Mouse (Mus musculus) neural tube, embryonic 11.5 days (tissue): ENCODE results near the gene Rreb1. TPM values are rescaled to one million over a fixed set of nuclear protein-coding genes. Genes with fewer than 3 reads are reported as not detected.
A peak's percentile ranks its signal among the peaks of the same experiment; 100 is the strongest.
"Not testable (repeated sequence)": the region's sequence is repeated elsewhere in the genome, so short reads cannot be mapped to it uniquely, and the experiment has no call there.

Source experiments
- ATAC-seq: fragments of 200-750 bp; cut with Nextera tagmentation; 2 replicates; pipeline ENCODE4 v1.8.0; 2017; ENCODE audit warnings: moderate number of reproducible peaks, mild to moderate bottlenecking, moderate TSS enrichment, moderate library complexity; ENCODE audit not compliant: insufficient read depth, low FRiP score, low TSS enrichment
- DNase-seq: peaks from one replicate; pipeline ENCODE4 v3.0.0-alpha.2; 2015; ENCODE audit warnings: low spot score
- H3K27ac ChIP-seq: fragments of 300-500 bp; sonication (generic); 2 replicates; pipeline ENCODE4 v1.5.1; 2014; ENCODE audit warnings: low read depth, mild to moderate bottlenecking, low read length
- H3K27me3 ChIP-seq: fragments of 300-500 bp; sonication (generic); 2 replicates; pipeline ENCODE4 v1.6.1; 2014; ENCODE audit warnings: mild to moderate bottlenecking, low read length, mixed read lengths; ENCODE audit not compliant: control insufficient read depth, insufficient read depth
- H3K36me3 ChIP-seq: fragments of 300-500 bp; sonication (generic); 2 replicates; pipeline ENCODE4 v1.6.1; 2014; ENCODE audit warnings: mild to moderate bottlenecking, low read length, moderate library complexity, mixed read lengths; ENCODE audit not compliant: control insufficient read depth, insufficient read depth
- H3K4me1 ChIP-seq: fragments of 300-500 bp; sonication (generic); 2 replicates; pipeline ENCODE4 v1.6.1; 2014; ENCODE audit warnings: low read length, mixed read lengths; ENCODE audit not compliant: control insufficient read depth, insufficient read depth
- H3K4me2 ChIP-seq: fragments of 300-500 bp; sonication (generic); 2 replicates; pipeline ENCODE4 v1.6.1; 2014; ENCODE audit warnings: low read depth, mild to moderate bottlenecking, moderate library complexity
- H3K4me3 ChIP-seq: fragments of 300-500 bp; sonication (generic); 2 replicates; pipeline ENCODE4 v1.5.1; 2014; ENCODE audit warnings: low read depth, low read length
- H3K9ac ChIP-seq: fragments of 300-500 bp; sonication (generic); 2 replicates; pipeline ENCODE4 v1.6.1; 2014; ENCODE audit warnings: mild to moderate bottlenecking, low read length
- H3K9me3 ChIP-seq: fragments of 300-500 bp; sonication (generic); 2 replicates; pipeline ENCODE4 v1.6.1; 2016; ENCODE audit warnings: low read length; ENCODE audit not compliant: control insufficient read depth
- WGBS: fragments of 180-500 bp; shearing (Covaris S2); extraction: QIAGEN DNeasy Blood & Tissue Kit; methylation state at CpG from one replicate; pipeline ENCODE4 v1.1.7; 2014; 5-methylcytosine and 5-hydroxymethylcytosine counted together
- polyA plus RNA-seq: library from polyadenylated mRNA; unstranded; fragments of >200 nt; fragmentation: Nextera tagmentation; extraction: Ambion mirVana; gene quantifications from 2 replicates; pipeline ENCODE4 v1.2.1, GENCODE M21; 2014

Rreb1 gene
- polyA plus RNA-seq, 1 experiment from 2014 or later, result 5.9 TPM

- DNase-seq, result no peak
- ATAC-seq, result no peak
- peak overlapping the region; percentile 82 for H3K4me3 ChIP-seq
- peaks cover 8% of the 10 kb centered on the region; the same call in 1 of the 2 replicates for H3K27me3 ChIP-seq
- H3K9ac ChIP-seq, result peak overlapping the region; percentile 74
- no peaks in the 10 kb centered on the region for H3K36me3 ChIP-seq
- 6% methylated on average over 13 of the region's 13 CpGs for WGBS
- no peak overlapping the region for H3K27ac ChIP-seq
- H3K4me2 ChIP-seq, result peak overlapping the region; percentile 92
- H3K9me3 ChIP-seq, result no peaks in the 10 kb centered on the region
- H3K4me1 ChIP-seq, result peaks cover 9% of the 10 kb centered on the region
Observed at GRCm38 (mm10) chr13:37827996-37828579, 49.9 kb downstream of the Rreb1 start.

DNA sequence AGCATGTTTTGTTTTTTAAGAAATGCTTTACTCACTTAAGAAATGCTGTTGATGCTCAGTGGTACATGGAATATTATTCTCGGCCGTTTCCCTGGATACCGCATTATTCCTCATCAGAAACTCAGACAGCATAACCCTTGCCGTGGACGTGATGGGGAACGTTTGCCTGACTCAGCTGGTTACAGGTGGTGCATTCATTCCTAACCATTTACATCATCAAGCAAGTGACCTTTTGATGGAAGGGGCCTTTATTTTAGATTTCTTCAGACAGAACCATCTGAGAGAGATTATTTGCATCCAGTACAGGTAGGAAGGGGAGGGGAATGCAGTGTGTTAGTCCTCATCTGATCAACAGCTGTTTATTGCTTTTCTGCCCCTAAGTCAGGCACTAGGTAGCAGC is 50.7 kb downstream of the Rreb1 start:
- DNase-seq (no peak), ATAC-seq (no peak)
- peaks cover 8% of the 10 kb centered on the region; the same call in 1 of the 2 replicates for H3K27me3 ChIP-seq
- 21% methylated on average over 6 of the region's 6 CpGs for WGBS
- no peaks in the 10 kb centered on the region for H3K36me3 ChIP-seq
- peaks cover 9% of the 10 kb centered on the region for H3K4me1 ChIP-seq
- no peaks in the 10 kb centered on the region for H3K9me3 ChIP-seq
- no peak overlapping the region for H3K27ac ChIP-seq
- no peak overlapping the region for H3K9ac ChIP-seq
- no peak overlapping the region for H3K4me2 ChIP-seq
- H3K4me3 ChIP-seq, result no peak overlapping the region

GRCm38 (mm10) chr13:37830256-37830655 is 52.1 kb downstream of the Rreb1 start:
- WGBS, result 50% methylated on average over 2 of the region's 2 CpGs
- no peaks in the 10 kb centered on the region for H3K9me3 ChIP-seq
- H3K4me1 ChIP-seq, result peaks cover 9% of the 10 kb centered on the region
- no peak overlapping the region for H3K9ac ChIP-seq
- no peak overlapping the region for H3K4me3 ChIP-seq
- H3K4me2 ChIP-seq, result no peak overlapping the region
- H3K36me3 ChIP-seq, result no peaks in the 10 kb centered on the region
- DNase-seq, result no peak
- ATAC-seq, result no peak
- H3K27ac ChIP-seq, result no peak overlapping the region
- peaks cover 8% of the 10 kb centered on the region; the same call in 1 of the 2 replicates for H3K27me3 ChIP-seq

DNA sequence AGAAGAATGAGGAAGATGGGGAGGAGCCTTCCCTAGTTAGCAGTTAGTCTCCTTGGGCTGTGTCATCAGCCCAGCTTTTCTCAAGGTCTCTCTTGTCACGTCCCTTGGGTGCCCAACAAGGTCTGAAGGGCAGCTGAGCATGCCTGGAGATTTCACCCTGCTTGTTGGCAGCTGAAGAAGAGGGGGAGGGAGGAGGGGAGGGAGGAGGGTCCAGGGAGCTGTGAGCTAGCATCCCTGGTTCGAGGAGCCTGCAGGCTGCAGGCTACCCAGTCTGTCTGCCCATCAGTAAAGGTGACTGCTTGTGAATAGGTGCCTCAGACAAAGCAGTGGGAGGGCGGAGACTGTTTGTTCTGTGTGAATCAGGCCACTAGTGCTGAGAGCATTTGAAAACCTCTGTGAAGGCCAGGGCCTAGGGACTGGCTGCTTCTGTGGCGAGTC is 52.7 kb downstream of the Rreb1 start:
- Histone ChIP-seq H3K9me3 (no peaks in the 10 kb centered on the region), H3K27me3 (peaks cover 3% of the 10 kb centered on the region; the same call in 1 of the 2 replicates), H3K4me1 (peaks cover 9% of the 10 kb centered on the region), H3K27ac (no peak overlapping the region), H3K4me3 (no peak overlapping the region), H3K9ac (no peak overlapping the region), H3K36me3 (no peaks in the 10 kb centered on the region), H3K4me2 (no peak overlapping the region)
- ATAC-seq (no peak), DNase-seq (no peak)
- 28% methylated on average over 4 of the region's 4 CpGs for WGBS

DNA sequence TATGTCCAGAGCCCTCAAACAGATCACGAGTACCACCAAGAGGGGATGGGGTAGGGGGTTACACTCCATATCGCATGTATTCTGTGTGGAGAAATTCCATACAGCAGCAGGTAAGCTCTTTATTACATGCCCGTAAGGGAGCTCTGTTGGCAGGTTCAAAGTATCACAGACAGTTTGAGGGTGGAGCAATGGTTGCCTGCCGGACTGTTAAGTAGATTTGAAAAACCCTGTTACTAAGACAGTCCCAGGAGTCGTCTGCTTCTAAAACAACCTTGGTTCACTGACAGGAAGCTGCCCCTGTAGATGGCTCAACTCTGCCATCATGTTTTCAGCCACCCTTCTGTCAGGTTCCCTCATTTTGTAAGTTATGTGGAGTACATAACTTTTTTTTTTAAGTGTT is 54.3 kb downstream of the Rreb1 start:
- no peaks in the 10 kb centered on the region for H3K9me3 ChIP-seq
- no peak overlapping the region for H3K27ac ChIP-seq
- no peaks in the 10 kb centered on the region for H3K36me3 ChIP-seq
- ATAC-seq (no peak), DNase-seq (no peak)
- peaks cover 7% of the 10 kb centered on the region for H3K4me1 ChIP-seq
- H3K9ac ChIP-seq, result no peak overlapping the region
- 45% methylated on average over 5 of the region's 5 CpGs for WGBS
- H3K4me2 ChIP-seq, result no peak overlapping the region
- H3K27me3 ChIP-seq, result peaks cover 3% of the 10 kb centered on the region; the same call in 1 of the 2 replicates
- no peak overlapping the region for H3K4me3 ChIP-seq

GRCm38 (mm10) chr13:37833500-37833899 is 55.3 kb downstream of the Rreb1 start:
- DNase-seq (no peak), ATAC-seq (no peak)
- no peaks in the 10 kb centered on the region for H3K36me3 ChIP-seq
- H3K4me3 ChIP-seq, result no peak overlapping the region
- H3K4me2 ChIP-seq, result no peak overlapping the region
- no peak overlapping the region for H3K27ac ChIP-seq
- no peaks in the 10 kb centered on the region for H3K9me3 ChIP-seq
- no peak overlapping the region for H3K9ac ChIP-seq
- 80% methylated on average over 8 of the region's 8 CpGs for WGBS
- peaks cover 3% of the 10 kb centered on the region; the same call in 1 of the 2 replicates for H3K27me3 ChIP-seq
- peaks cover 6% of the 10 kb centered on the region; the same call in 1 of the 2 replicates for H3K4me1 ChIP-seq

DNA sequence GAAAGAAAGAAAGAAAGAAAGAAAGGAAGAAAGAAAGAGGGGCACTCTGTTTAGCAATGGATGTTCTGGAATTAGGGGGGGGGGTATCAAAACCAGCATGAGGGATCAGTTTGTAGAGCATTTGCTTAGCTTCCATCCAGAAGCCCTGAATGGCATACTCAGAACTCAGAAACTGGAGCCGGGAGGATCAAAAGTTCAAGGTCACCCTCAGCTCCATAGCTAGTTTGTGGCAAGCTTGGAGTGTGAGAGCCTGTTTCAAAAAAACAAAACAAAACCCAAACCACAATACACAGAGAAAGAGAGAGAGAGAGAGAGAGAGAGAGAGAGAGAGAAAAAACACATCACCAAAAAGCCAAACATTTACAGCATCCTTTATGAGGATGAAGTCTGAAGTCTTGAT is 57.1 kb downstream of the Rreb1 start:
- H3K27ac ChIP-seq, result no peak overlapping the region
- no peaks in the 10 kb centered on the region for H3K9me3 ChIP-seq
- no peaks in the 10 kb centered on the region for H3K36me3 ChIP-seq
- 88% methylated on average over 1 of the region's 1 CpGs for WGBS
- DNase-seq (no peak), ATAC-seq (no peak)
- H3K4me2 ChIP-seq, result no peak overlapping the region
- no peaks in the 10 kb centered on the region for H3K27me3 ChIP-seq
- H3K9ac ChIP-seq, result no peak overlapping the region
- H3K4me1 ChIP-seq, result peaks cover 6% of the 10 kb centered on the region; the same call in 1 of the 2 replicates
- no peak overlapping the region for H3K4me3 ChIP-seq

- WGBS, result 93% methylated on average over 9 of the region's 9 CpGs
- not testable (repeated sequence) for H3K27ac ChIP-seq, ATAC-seq, DNase-seq, H3K4me2 ChIP-seq, H3K4me1 ChIP-seq, H3K9me3 ChIP-seq, H3K4me3 ChIP-seq, H3K9ac ChIP-seq, H3K36me3 ChIP-seq, H3K27me3 ChIP-seq
Observed at GRCm38 (mm10) chr13:37835811-37836210, 57.6 kb downstream of the Rreb1 start.

DNA sequence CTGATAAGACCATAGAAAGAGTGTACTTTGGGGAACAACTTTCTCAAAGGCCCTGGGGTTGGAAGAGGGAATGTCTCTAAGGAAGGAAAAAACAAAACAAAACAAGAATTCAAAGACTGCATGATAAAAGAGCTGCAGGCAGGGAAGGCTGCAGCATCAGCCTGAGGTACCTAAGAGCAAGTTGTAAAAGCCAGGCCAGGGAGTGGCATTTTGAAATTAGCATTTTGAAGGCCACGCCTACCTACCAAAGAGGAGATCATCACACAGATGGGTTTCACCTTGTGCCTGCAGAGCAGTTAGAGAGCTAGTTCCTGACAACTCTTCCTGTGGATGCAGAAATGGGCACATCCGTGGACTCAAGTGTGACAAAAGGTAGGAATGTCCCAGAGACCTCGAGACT is 59.2 kb downstream of the Rreb1 start:
- 44% methylated on average over 3 of the region's 3 CpGs for WGBS
- Histone ChIP-seq H3K27me3 (no peaks in the 10 kb centered on the region), H3K9ac (no peak overlapping the region), H3K36me3 (no peaks in the 10 kb centered on the region), H3K4me3 (no peak overlapping the region), H3K9me3 (no peaks in the 10 kb centered on the region), H3K4me2 (no peak overlapping the region), H3K27ac (no peak overlapping the region), H3K4me1 (no peaks in the 10 kb centered on the region)
- DNase-seq (no peak), ATAC-seq (no peak)
